Mouse (Mus musculus) intestine, embryonic 15.5 days (tissue): Measurements from ENCODE around the gene Gm12248. TPM values are rescaled to one million over a fixed set of nuclear protein-coding genes. Genes with fewer than 3 reads are reported as not detected.

Source experiments
- ATAC-seq: fragments of 200-750 bp; cut with Nextera tagmentation; 2 replicates; pipeline ENCODE4 v1.8.0; 2017; ENCODE audit warnings: moderate TSS enrichment, moderate library complexity
- H3K27ac ChIP-seq: fragments of 300-500 bp; sonication (generic); 2 replicates; pipeline ENCODE4 v1.5.1; 2015; ENCODE audit warnings: mild to moderate bottlenecking, inconsistent platforms
- H3K27me3 ChIP-seq: fragments of 300-500 bp; sonication (generic); replicated peaks from 2 replicates; pipeline ENCODE4 v1.6.1; 2015; ENCODE audit warnings: inconsistent platforms
- H3K36me3 ChIP-seq: fragments of 300-500 bp; sonication (generic); 2 replicates; pipeline ENCODE4 v1.6.1; 2015; ENCODE audit warnings: inconsistent platforms
- H3K4me1 ChIP-seq: fragments of 300-500 bp; sonication (generic); replicated peaks from 2 replicates; pipeline ENCODE4 v1.6.1; 2015; ENCODE audit warnings: inconsistent platforms
- H3K4me2 ChIP-seq: fragments of 300-500 bp; sonication (generic); replicated peaks from 2 replicates; pipeline ENCODE4 v1.6.1; 2015; ENCODE audit warnings: mild to moderate bottlenecking, inconsistent platforms
- H3K4me3 ChIP-seq: fragments of 300-500 bp; sonication (generic); replicated peaks from 2 replicates; pipeline ENCODE4 v1.5.1; 2015; ENCODE audit warnings: inconsistent platforms
- H3K9ac ChIP-seq: fragments of 300-500 bp; sonication (generic); 2 replicates; pipeline ENCODE4 v1.6.1; 2015; ENCODE audit warnings: inconsistent platforms
- H3K9me3 ChIP-seq: fragments of 300-500 bp; sonication (generic); 2 replicates; pipeline ENCODE4 v1.6.1; 2016; ENCODE audit warnings: inconsistent platforms
- WGBS: fragments of 180-500 bp; shearing (Covaris S2); methylation state at CpG from one replicate; pipeline ENCODE4 v1.1.7; 2015; 5-methylcytosine and 5-hydroxymethylcytosine counted together
- polyA plus RNA-seq: library from polyadenylated mRNA; unstranded; fragments of >200 nt; fragmentation: Nextera tagmentation; extraction: Ambion mirVana; gene quantifications from 2 replicates; pipeline ENCODE4 v1.2.1, GENCODE M21; 2015

Gene Gm12248
- polyA plus RNA-seq: not detected in 2 replicates

DNA sequence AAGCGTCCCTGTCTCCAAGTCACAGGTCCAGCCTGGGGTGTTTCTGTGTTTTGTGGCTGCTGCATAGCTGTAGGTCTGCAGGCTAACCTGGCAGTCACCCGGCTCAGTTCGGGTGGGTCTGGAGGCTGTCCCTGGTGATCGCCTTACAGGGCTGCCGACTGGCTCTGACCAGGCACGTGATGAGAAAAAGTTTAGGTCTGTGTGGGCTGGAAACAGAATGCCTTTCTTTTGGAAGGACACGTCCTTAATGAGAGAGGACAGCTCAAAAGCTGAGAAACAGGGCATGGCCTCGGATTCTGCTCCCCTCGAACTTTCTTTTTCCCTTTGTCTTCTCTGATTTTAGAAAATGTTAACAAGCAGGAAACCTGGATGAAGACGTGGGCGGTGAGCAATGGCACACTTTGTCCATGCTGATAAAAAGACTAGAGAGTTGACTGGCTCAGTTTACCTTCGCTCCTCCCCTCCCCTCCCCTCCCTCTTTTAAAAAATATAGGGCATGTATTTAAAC is at the start of gene Gm12248:
Gm12248 (minus strand) TSS at position 114 of the 508 bp plus-strand sequence.
- no peaks in the 10 kb centered on the region for H3K36me3 ChIP-seq
- peak within 1 kb of the TSS; percentile 11 for H3K4me3 ChIP-seq
- H3K4me1 ChIP-seq: peaks cover 8% of the 10 kb centered on the region
- H3K4me2 ChIP-seq: peak within 1 kb of the TSS; percentile 56
- 18% methylated on average over 12 of the region's 12 CpGs for WGBS
- H3K27me3 ChIP-seq: no peaks in the 10 kb centered on the region
- no peak within 1 kb of the TSS for H3K27ac ChIP-seq
- ATAC-seq: peak; percentile 59
- H3K9me3 ChIP-seq: no peaks in the 10 kb centered on the region
- H3K9ac ChIP-seq: peak within 1 kb of the TSS; percentile 13; the same call in 1 of the 2 replicates

DNA sequence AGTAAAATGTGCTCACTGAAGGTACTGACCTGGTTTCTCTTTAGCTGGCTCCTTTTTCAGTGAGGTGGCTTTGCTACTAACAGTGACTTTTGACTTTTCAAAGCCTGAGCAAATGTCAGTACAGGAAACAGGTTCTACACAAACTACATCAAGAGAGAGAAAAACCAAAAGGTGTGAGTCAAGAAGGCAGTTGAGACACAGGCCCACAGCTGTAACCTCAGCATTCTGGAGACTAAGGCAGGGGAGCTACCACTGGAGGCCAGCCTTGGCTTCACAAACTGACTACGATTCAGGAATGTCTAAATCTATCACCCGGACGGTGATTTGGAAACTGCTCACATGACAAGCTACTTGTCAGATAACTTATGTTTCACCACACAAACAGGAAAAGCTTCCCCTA is 46.5 kb upstream of the Gm12248 start:
- 80% methylated on average over 3 of the region's 3 CpGs for WGBS
- Histone ChIP-seq H3K4me1 (no peaks in the 10 kb centered on the region), H3K36me3 (peaks cover 50% of the 10 kb centered on the region), H3K4me3 (no peak overlapping the region), H3K27me3 (no peaks in the 10 kb centered on the region), H3K27ac (no peak overlapping the region), H3K9me3 (no peaks in the 10 kb centered on the region), H3K4me2 (no peak overlapping the region), H3K9ac (no peak overlapping the region)
- ATAC-seq: no peak

DNA sequence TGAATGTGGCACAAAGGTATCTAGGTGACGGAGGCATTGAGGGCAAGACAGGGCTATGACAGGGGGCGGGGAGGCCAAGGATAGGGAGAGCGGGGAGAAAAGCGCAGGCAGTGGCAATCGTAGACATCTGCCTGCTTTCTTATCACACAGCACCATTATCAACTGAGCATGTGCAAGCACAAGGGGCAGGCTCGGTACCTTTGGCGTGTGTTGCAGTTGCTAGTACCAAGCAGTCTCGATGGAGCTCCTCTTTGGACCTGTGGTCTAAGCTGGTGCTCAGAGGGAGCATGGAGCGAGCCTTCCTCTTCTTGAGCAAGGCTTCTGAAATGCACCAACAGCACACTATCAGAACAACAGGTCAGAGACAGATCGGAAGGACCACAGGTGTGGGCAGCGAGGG is 45.9 kb upstream of the Gm12248 start:
- H3K27ac ChIP-seq: no peak overlapping the region
- no peak overlapping the region for H3K4me3 ChIP-seq
- H3K36me3 ChIP-seq: peaks cover 53% of the 10 kb centered on the region
- H3K27me3 ChIP-seq: no peaks in the 10 kb centered on the region
- H3K9me3 ChIP-seq: no peaks in the 10 kb centered on the region
- no peak overlapping the region for H3K9ac ChIP-seq
- H3K4me1 ChIP-seq: no peaks in the 10 kb centered on the region
- 92% methylated on average over 11 of the region's 11 CpGs for WGBS
- no peak for ATAC-seq
- H3K4me2 ChIP-seq: no peak overlapping the region

DNA sequence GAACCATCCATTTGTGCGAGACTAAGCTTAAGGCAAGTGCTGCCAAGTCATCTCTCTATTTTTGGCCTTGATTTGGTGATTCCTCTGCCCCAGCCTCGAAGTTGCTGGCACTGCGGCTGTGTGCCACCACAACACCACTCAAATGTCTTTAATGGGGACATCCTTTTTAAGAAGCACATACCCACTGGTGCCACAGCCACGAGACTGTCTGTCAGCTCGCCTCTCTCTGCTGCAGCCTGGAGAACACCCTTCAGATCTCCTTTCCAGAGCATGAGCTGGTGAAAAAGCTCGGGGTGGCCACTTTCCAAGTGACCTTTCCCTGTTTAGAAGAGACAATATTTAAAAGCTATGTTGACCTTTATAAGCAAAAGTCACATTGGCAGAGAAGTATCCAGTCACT is 43.7 kb upstream of the Gm12248 start:
- Histone ChIP-seq H3K9ac (no peak overlapping the region), H3K4me2 (no peak overlapping the region), H3K36me3 (peaks cover 52% of the 10 kb centered on the region), H3K9me3 (no peaks in the 10 kb centered on the region), H3K27ac (no peak overlapping the region), H3K4me1 (no peaks in the 10 kb centered on the region), H3K4me3 (no peak overlapping the region), H3K27me3 (no peaks in the 10 kb centered on the region)
- ATAC-seq: no peak
- WGBS: 95% methylated on average over 6 of the region's 6 CpGs

DNA sequence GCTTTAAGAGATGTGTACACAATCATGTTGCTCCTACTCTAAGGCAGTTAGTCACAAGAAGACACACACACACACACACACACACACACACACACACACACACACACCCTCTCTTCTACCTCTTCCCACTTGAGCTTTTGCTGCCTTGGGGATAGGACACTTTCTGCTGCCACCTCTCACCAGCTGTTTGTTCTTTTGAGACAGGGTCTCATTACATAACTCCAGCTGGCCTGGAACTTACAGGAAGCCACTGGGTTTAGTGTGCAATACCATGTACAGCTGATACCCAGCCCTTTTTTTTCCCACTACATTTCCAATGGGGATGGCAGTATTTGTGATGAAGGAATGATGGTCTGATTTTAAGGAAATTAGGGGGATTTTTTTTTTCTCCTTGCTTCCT is 42.4 kb upstream of the Gm12248 start:
- Histone ChIP-seq H3K36me3 (peaks cover 38% of the 10 kb centered on the region), H3K27me3 (no peaks in the 10 kb centered on the region), H3K4me2 (no peak overlapping the region), H3K27ac (no peak overlapping the region), H3K4me3 (no peak overlapping the region), H3K9ac (no peak overlapping the region), H3K4me1 (no peaks in the 10 kb centered on the region), H3K9me3 (no peaks in the 10 kb centered on the region)
- no peak for ATAC-seq

DNA sequence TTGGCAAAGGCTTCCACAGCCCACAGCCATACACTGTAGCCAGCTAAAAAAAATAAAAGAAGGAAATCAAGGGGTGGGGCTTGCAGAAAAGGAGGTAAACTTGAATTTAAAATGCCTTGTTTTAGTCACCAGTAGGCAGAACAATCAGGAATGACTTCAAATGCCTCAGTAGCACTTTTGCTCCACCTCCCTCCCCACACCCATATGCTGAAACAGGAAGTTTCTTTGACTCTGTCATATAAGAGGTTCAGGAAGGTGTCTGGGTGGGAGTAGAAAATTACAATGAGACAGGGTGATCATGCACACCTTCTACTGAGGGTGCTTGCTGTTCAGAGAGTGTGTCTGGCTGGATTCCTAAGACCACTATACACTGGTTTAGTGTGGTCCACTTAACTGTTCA is 41.9 kb upstream of the Gm12248 start:
- no peak overlapping the region for H3K27ac ChIP-seq
- no peak overlapping the region for H3K4me2 ChIP-seq
- no peaks in the 10 kb centered on the region for H3K27me3 ChIP-seq
- ATAC-seq: no peak
- no peaks in the 10 kb centered on the region for H3K4me1 ChIP-seq
- H3K36me3 ChIP-seq: peaks cover 40% of the 10 kb centered on the region
- no peak overlapping the region for H3K9ac ChIP-seq
- H3K9me3 ChIP-seq: no peaks in the 10 kb centered on the region
- no peak overlapping the region for H3K4me3 ChIP-seq

DNA sequence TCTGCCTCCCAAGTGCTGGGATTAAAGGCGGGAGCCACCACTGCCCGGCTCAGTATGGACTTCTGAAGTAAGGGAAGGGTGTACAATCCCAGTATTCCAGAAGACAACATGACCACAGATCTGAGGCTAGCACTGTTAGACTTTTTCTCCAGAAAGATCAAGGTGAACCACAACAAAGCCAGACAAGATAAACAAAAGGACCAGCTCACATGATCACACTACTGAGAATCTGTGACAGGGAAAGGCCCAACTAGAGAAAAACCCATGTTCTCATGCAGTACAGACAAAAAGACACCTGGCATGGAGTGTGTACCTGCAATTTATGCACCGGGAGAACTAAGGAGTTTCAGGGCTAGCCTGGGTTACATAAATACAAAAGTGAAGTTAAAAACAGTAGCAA is 39.1 kb upstream of the Gm12248 start:
- Histone ChIP-seq H3K9ac (no peak overlapping the region), H3K36me3 (peaks cover 40% of the 10 kb centered on the region), H3K4me2 (no peak overlapping the region), H3K27me3 (no peaks in the 10 kb centered on the region), H3K9me3 (no peaks in the 10 kb centered on the region), H3K4me3 (no peak overlapping the region), H3K27ac (no peak overlapping the region), H3K4me1 (no peaks in the 10 kb centered on the region)
- no peak for ATAC-seq
- 97% methylated on average over 3 of the region's 3 CpGs for WGBS

DNA sequence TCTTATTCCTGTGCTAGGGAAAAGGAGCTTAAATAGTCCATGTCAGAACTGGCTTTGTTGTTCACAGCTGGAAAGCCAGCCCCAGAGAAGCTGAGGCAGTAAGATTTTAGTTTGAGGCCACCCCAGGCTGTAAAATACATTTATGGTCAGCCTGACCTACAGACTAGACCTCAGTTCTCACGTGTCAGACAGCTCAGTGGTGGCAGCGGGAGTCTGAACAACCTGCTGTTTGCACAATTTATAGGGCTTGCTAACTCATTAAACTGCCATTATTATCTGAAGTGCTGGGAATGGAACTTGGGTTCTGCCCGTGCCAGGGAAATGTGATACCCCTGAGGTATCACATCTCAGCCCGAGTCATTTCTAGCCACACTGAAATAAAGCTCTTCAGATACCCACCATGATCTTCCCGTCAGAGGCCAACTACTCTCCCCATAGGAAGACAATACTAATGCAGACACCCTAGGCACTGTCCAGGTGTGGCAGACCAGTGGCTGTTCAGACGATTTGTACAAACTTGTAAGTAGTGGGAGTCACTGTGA is 36.4 kb upstream of the Gm12248 start:
- Histone ChIP-seq H3K4me2 (no peak overlapping the region), H3K36me3 (peaks cover 25% of the 10 kb centered on the region), H3K9ac (no peak overlapping the region), H3K4me3 (no peak overlapping the region), H3K27ac (0 out of 2 replicates have a peak overlapping the region, but pooled peaks have one; percentile 36), H3K4me1 (no peaks in the 10 kb centered on the region), H3K27me3 (no peaks in the 10 kb centered on the region), H3K9me3 (no peaks in the 10 kb centered on the region)
- WGBS: 55% methylated on average over 6 of the region's 6 CpGs
- ATAC-seq: peak; percentile 76

DNA sequence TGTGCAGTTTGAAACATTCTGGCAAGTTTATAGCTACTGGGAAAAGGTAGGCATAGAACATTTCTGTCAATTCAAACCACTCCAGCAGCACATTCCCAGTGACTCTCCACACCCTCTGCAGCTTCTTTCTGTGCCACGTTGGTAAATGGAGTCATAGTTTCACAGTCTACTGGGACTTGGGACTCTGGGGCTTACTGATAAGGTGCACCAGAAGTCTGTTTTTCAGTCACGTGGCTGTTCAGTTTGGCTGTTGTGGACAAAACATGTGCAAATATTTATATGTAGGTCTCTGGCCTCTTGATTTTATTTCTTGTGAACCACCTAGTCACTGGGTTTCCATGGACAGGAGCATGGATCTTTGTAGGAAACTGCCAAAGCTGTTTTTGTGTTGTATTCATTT is 34.6 kb upstream of the Gm12248 start:
- ATAC-seq: peak; percentile 54; the same call in 1 of the 2 replicates
- WGBS: 66% methylated on average over 2 of the region's 2 CpGs
- Histone ChIP-seq H3K9ac (no peak overlapping the region), H3K36me3 (peaks cover 21% of the 10 kb centered on the region), H3K4me1 (no peaks in the 10 kb centered on the region), H3K4me3 (no peak overlapping the region), H3K9me3 (no peaks in the 10 kb centered on the region), H3K27me3 (no peaks in the 10 kb centered on the region), H3K27ac (no peak overlapping the region), H3K4me2 (no peak overlapping the region)

DNA sequence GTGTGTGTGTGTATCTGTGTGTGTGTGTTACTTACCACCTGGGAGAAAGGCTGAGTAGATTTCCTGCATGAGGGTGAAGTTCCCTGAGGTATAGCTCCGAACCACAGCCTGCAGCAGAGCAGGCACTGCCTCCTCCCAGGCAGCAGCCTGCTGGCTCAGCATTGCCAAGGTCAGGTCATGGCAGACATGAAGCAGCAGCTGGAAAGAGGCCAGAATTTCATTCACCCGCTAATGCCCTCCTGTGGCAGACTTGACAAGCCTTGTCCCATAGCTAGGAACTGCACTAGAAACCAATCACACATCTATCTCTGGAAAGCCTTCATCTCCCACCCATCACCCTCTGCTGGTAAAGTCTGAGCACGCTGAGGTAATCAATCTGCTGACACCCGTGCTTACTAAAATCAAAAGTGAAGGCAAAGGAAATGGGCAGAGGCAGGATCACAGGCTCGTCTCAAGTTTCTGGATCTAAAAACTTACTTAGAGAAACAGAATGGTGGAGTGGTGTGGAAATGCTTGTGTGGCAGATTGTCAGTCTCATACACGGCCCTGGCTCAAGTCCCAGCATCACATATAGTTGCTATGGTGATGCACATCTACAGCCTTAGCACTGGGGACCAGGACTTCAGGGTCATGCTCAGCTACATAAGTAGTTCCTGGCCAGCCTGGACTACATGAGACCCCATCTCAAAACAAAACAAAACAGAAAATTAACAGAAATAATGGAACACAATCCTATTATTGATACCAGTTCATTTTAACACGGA is 33.6 kb upstream of the Gm12248 start:
- Histone ChIP-seq H3K9ac (no peak overlapping the region), H3K36me3 (peaks cover 27% of the 10 kb centered on the region), H3K4me3 (no peak overlapping the region), H3K9me3 (no peaks in the 10 kb centered on the region), H3K4me2 (no peak overlapping the region), H3K4me1 (no peaks in the 10 kb centered on the region), H3K27me3 (no peaks in the 10 kb centered on the region), H3K27ac (no peak overlapping the region)
- 70% methylated on average over 7 of the region's 7 CpGs for WGBS
- ATAC-seq: peak; percentile 31; the same call in 1 of the 2 replicates

DNA sequence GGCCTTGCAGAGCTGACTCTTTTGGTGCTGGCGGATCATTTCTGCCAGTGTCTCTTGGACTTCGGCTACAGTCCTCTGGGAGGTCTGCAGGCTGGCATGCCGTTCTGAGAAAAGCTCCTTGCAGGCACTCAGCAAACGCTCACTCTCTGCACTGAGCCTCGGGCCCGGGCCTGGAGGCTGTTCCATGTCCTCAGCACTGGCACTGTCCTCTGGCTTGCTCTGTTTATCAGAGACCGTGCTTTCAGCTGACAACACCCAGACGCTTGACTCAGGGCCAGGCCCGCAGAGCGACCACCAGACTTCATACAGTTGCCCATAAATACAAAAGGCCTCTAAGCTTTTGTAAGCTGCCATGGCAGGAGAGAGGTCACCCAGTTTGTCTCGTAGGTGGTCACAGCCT is 32.1 kb upstream of the Gm12248 start:
- H3K4me1 ChIP-seq: no peaks in the 10 kb centered on the region
- no peak overlapping the region for H3K9ac ChIP-seq
- 64% methylated on average over 11 of the region's 11 CpGs for WGBS
- H3K4me2 ChIP-seq: no peak overlapping the region
- no peak for ATAC-seq
- peaks cover 36% of the 10 kb centered on the region for H3K36me3 ChIP-seq
- no peaks in the 10 kb centered on the region for H3K9me3 ChIP-seq
- no peak overlapping the region for H3K4me3 ChIP-seq
- no peaks in the 10 kb centered on the region for H3K27me3 ChIP-seq
- H3K27ac ChIP-seq: no peak overlapping the region

DNA sequence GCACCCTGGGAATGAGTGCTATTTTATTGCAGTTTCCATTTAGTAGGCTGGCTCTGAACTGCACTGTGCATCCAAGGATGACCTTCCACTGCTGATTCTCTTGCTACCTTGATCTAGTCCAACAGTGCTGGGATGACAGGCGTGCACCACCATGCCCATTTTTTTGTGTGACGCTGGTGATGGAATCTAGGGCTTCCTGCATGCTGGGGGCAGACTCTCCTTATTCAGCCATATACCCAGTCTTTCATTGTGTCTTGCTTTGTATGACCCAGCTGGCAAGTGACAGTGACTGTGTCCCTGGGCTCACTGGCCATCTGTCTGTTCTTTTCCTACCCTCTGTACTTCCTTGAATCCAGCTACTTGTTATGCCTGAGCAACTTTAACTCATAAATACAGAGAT is 30.8 kb upstream of the Gm12248 start:
- H3K9ac ChIP-seq: no peak overlapping the region
- 93% methylated on average over 2 of the region's 2 CpGs for WGBS
- H3K9me3 ChIP-seq: no peaks in the 10 kb centered on the region
- H3K27me3 ChIP-seq: no peaks in the 10 kb centered on the region
- no peak overlapping the region for H3K4me2 ChIP-seq
- H3K36me3 ChIP-seq: peaks cover 33% of the 10 kb centered on the region
- no peak for ATAC-seq
- H3K4me3 ChIP-seq: no peak overlapping the region
- no peaks in the 10 kb centered on the region for H3K4me1 ChIP-seq
- H3K27ac ChIP-seq: no peak overlapping the region

DNA sequence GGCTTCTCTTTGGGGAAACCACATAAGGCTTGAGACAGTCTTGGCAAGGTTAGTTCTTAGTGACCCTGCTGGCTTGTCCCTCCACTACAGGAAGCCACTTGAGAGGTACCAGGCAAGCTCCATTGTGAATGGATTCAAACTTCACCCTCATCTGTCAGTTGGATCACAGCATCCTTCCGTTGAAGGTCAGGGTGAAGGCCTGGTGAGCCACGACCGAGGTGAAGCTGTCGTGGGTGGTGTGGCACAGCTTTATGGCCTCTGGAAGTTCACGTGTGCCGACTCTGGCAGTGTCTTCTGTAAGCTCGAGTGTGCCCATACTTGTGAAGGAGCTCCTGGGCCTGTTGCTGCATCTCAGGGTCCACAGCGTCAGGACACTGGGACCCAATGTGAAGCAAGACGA is 28.4 kb upstream of the Gm12248 start:
- 88% methylated on average over 9 of the region's 9 CpGs for WGBS
- Histone ChIP-seq H3K27me3 (no peaks in the 10 kb centered on the region), H3K4me3 (no peak overlapping the region), H3K9me3 (no peaks in the 10 kb centered on the region), H3K4me1 (no peaks in the 10 kb centered on the region), H3K27ac (no peak overlapping the region), H3K4me2 (no peak overlapping the region), H3K9ac (no peak overlapping the region), H3K36me3 (peaks cover 34% of the 10 kb centered on the region)
- no peak for ATAC-seq
